Mouse (Mus musculus) heart, postnatal 25 days (tissue): ENCODE results near the gene Tmem132a. TPM values are rescaled to one million over a fixed set of nuclear protein-coding genes. Genes with fewer than 3 reads are reported as not detected.
A peak's percentile ranks its signal among the peaks of the same experiment; 100 is the strongest.

Source experiments
- DNase-seq: peaks from one replicate; pipeline ENCODE4 v3.0.0; 2022; ENCODE audit warnings: low spot score
- intact Hi-C: fragments of 180-260 bp; cut with DNase I; formaldehyde crosslinking; loops from one replicate; pipeline ENCODE4 v1.15.1; 2025
- total RNA-seq, 2 experiments: library from RNA; stranded (reverse); gene quantifications; 2 replicates each; pipeline ENCODE4 v1.2.3; 2021

The Tmem132a gene
- total RNA-seq, 2 experiments from 2014 or later = 15.6 to 17.9 TPM

GRCm38 (mm10) chr19:10880085-10880974, 10.6 kb upstream of the Tmem132a start:
- intact Hi-C loops = loop anchor here (2.0 kb wide), 1 partner anchor 14 kb away; the partner anchor contains the start of gene Prpf19
- DNase-seq = peak; percentile 36

DNA sequence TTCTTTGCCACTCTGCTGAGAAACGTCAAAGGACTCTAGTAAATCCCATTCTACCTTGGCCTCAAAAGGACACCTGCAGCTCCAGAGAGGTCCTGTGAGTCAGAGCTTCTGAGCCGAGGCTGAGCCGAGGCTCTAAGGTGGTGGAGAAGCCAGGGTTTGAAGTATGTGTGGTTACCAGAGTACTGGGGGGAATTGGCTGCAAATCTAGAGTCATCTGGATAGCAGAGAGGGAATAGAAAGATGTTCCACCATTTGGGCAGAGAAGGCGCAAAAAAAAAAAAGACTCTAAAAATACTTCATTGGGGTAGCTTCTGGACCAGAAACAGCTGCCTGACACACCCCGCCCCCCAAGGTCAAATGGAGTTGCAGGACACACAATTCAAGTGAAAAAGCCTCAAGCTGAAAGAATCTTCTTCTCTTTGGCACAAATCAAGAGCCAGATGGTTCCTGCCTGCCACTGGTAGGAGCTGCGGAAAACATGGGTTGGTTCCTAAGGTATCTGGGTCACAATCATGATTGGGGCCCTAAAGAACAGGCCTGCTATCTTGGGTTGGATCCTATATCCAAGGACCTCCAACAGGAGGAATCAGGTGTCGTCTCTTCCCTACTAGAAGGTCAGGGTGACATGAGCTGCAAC, 8.6 kb upstream of the Tmem132a start:
- DNase-seq = no peak
- intact Hi-C loops = loop anchor here (2.0 kb wide), 1 partner anchor 168 kb away; no protein-coding TSS in a partner anchor

- no peak for DNase-seq
- intact Hi-C loops = no loop called here
Measured at GRCm38 (mm10) chr19:10871328-10871961, 1.7 kb upstream of the Tmem132a start.

GRCm38 (mm10) chr19:10870676-10871075, 936 bp upstream of the Tmem132a start:
- no peak for DNase-seq
- intact Hi-C loops = no loop called here

GRCm38 (mm10) chr19:10869241-10869885, 377 bp downstream of the Tmem132a start:
- peak; percentile 55 for DNase-seq
- intact Hi-C loops = no loop called here

- intact Hi-C loops = no loop called here
- no peak for DNase-seq
Measured at GRCm38 (mm10) chr19:10868623-10869141, 1.1 kb downstream of the Tmem132a start.

DNA sequence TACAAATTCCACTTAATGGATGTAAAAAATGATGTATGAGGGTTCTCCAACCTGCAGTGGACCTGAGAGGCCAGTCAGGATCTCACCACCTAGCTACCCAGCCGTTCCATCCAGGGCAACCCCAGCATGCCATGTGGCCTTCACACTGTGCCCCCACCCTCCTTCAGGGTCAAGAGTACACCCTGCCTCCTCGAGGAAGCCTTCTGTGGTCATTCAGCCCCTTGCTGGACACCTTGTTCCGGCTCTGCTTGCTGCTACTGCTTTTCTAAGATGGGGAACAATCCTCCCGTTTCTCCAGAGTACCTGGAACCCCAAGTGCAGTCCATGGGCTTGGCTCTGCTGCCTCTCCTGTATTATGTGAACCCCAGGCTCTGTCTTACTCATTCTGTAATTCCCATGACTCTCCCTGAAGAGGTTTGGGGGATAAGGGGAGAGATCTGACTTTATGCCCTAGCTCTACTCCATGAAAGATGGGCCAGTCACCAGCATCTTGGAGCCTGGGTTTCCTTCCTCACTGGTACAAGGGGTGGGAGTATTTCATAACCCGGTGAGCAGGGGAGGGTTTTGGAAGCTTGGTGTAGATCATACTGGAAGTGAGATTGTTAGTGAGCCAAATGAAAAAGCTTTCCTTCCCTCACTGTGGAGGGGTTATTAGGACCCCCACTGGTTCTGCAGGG, 1.7 kb downstream of the Tmem132a start:
- intact Hi-C loops = no loop called here
- DNase-seq = no peak

DNA sequence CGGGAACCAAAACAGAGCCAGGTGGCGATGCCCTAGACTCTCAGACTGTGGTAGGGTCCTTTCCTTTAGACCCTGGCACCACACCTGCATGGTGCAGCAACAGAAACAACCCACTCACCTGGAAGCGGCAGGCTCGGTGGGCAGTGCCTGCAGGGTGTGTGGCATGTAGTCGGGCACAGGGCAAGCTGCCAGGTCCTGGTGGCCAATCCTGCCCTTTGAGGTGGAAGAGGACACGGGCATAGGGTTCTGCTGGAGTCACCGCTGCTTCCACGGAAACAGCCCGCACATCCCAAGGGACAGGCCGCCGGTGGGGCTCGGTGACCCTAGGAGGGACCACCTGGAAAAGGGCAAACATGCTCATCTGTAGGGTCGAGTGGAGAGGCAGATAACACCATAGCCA, 3.4 kb downstream of the Tmem132a start:
- DNase-seq = no peak
- intact Hi-C loops = no loop called here

DNA sequence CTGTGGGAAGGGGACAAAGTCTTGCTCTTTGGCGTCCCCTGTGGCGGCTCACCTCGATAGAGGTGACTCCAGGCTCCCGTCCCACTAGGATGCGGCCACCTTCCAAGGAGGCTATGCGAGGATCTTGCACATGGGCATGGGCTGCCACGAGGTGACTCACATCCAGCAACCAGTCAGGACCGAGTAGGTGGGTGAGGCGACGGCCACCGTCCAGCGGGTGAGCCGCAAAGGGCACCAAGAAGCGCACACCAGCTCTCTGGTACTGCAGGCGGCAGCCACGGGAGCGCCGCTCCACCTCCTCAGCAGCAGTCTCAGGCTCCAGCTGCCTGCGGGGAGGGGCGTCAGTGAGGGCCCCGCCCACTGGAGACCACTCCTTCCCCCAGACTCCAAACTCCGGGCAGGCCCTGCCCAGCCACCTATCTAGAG, 9.7 kb downstream of the Tmem132a start:
- DNase-seq = no peak
- intact Hi-C loops = no loop called here

DNA sequence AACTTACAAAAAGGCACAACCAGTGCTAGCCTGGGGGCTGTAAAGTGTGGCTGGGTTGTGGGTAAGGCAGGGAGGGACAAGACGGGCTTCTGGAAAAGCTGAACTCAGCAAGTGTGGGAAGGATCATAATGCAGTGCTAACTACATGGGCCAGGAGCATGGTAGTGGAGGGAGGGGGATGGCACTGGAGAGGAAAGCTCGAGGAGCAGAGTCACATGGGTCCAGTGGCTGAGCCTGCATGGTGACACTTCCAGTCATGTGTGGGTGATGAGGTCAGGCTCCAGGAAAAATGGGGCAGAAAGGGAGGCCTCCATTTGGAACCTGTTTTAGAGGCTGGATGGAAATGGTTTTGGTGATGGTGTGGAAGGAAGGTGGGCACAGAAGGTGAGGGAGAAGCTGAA, 13.2 kb downstream of the Tmem132a start:
- intact Hi-C loops = no loop called here
- no peak for DNase-seq

DNA sequence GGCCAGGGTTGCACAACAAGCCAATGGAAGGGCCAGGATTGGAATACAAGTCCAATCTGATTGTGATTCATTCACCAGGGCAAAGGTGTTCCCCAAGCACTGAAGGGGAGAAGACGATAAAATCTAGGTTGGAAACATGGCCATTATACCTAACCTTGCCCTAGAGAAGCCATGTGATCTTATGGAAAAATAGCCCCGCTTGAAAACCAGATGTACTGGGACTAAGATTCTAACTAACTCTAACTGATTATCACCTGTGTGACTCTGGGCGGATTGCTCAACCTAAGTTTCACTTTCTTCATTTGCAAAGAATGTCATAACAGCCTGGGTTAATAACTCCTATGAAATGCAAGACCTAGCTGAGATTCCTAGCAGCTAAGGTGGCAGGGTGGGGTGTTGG, 14.3 kb downstream of the Tmem132a start:
- intact Hi-C loops = no loop called here
- DNase-seq = no peak

- no peak for DNase-seq
- intact Hi-C loops = no loop called here
Measured at GRCm38 (mm10) chr19:10847311-10848087, 22.2 kb downstream of the Tmem132a start.

GRCm38 (mm10) chr19:10846150-10846549, 23.6 kb downstream of the Tmem132a start:
- no peak for DNase-seq
- intact Hi-C loops = no loop called here

DNA sequence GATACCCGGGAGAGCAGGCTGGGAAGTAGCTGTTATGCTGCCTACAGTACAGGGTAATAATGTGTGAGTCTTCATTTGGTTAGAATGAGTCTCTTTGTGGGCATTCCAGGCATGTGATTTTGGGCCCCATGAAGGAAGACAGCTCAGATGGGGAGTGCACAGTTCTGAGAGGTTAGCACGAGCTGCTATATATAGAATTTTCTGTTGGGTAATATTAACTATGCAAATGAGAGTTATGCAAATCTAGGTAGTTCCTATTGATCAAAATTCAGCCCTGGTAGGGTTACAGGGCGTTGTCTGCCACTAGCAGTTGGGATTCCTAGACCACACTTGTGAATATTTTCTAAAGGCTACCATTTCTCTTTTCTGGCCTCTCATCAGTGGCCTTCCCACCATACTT, 24.3 kb downstream of the Tmem132a start:
- intact Hi-C loops = no loop called here
- no peak for DNase-seq

GRCm38 (mm10) chr19:10844206-10844605, 25.5 kb downstream of the Tmem132a start:
- DNase-seq = no peak
- intact Hi-C loops = no loop called here

- no peak for DNase-seq
- intact Hi-C loops = no loop called here
Measured at GRCm38 (mm10) chr19:10842914-10843313, 26.8 kb downstream of the Tmem132a start.

DNA sequence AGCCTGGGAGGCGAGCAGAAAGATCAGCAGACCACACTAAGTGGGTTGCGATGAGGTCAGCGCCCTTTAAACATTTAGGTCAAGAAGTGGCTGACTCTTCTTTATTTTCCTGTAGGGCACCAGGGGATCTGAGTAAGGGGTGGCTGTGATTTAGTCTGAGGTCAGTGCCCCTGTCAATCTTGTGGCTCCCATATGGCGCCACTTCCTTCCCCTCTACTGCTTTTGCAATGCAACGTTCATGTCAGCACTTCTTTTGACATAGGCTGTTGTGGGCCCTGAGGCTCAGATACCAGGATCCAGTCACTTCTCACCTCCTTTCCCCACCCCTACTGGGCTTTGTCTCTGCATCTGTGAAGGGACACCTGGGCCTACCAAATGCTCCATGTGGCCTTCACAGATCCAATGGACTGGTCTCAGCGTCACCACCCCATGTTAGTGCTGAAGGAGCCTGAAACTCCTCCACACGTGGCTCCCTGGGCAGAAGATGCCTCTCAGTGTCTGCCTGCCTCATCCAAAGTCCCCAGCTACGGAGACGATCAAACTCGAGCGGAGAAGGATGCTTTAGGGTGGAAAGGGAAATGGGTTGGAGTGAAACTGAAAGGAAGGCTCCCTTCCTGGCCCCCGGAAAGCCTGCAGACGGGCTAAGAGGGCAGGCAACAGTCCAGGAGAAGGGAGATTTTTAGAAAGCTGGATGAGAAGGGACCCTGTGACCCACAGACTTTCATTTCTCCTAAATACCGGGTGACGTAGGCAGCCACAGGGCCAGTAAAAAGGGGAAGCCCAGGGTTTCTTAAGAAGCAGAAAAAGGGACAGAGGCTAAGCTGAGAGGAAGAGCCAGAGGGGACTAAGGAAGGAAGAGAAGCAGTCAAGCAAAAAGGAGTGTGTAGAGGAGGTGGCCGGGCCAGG, 27.8 kb downstream of the Tmem132a start:
- intact Hi-C loops = no loop called here
- DNase-seq = peak; percentile 29
